Mouse (Mus musculus) limb, embryonic 14.5 days (tissue): ENCODE measurements around the gene Gba2. TPM values are rescaled to one million over a fixed set of nuclear protein-coding genes. Genes with fewer than 3 reads are reported as not detected.

Source experiments
- ATAC-seq: fragments of 200-750 bp; cut with Nextera tagmentation; 2 replicates; pipeline ENCODE4 v1.8.0; 2017; ENCODE audit warnings: low read depth, moderate number of reproducible peaks, moderate TSS enrichment; ENCODE audit not compliant: low FRiP score
- DNase-seq: peaks from one replicate; pipeline ENCODE4 v3.0.0-alpha.2; 2015; ENCODE audit warnings: low spot score
- H3K27ac ChIP-seq: fragments of 300-500 bp; sonication (generic); replicated peaks from 2 replicates; pipeline ENCODE4 v1.5.1; 2014; ENCODE audit warnings: low read depth, mild to moderate bottlenecking, low read length, moderate library complexity, mixed read lengths
- H3K27me3 ChIP-seq: fragments of 300-500 bp; sonication (generic); 2 replicates; pipeline ENCODE4 v1.6.1; 2014; ENCODE audit warnings: low read length, mixed read lengths; ENCODE audit not compliant: control insufficient read depth, insufficient read depth
- H3K36me3 ChIP-seq: fragments of 300-500 bp; sonication (generic); 2 replicates; pipeline ENCODE4 v1.6.1; 2014; ENCODE audit warnings: mild to moderate bottlenecking, low read length, moderate library complexity, mixed read lengths; ENCODE audit not compliant: control insufficient read depth, insufficient read depth
- H3K4me1 ChIP-seq: fragments of 300-500 bp; sonication (generic); 2 replicates; pipeline ENCODE4 v1.6.1; 2014; ENCODE audit warnings: antibody characterized with exemption, low read length, mixed read lengths; ENCODE audit not compliant: control insufficient read depth, insufficient read depth
- H3K4me2 ChIP-seq: fragments of 300-500 bp; sonication (generic); replicated peaks from 2 replicates; pipeline ENCODE4 v1.6.1; 2014; ENCODE audit warnings: low read depth, mild to moderate bottlenecking, low read length, moderate library complexity; ENCODE audit not compliant: severe bottlenecking
- H3K4me3 ChIP-seq: fragments of 300-500 bp; sonication (generic); replicated peaks from 2 replicates; pipeline ENCODE4 v1.5.1; 2014; ENCODE audit warnings: low read length
- H3K9ac ChIP-seq: fragments of 300-500 bp; sonication (generic); 2 replicates; pipeline ENCODE4 v1.6.1; 2014; ENCODE audit warnings: mild to moderate bottlenecking, low read depth, low read length, moderate library complexity; ENCODE audit not compliant: severe bottlenecking
- H3K9me3 ChIP-seq: fragments of 300-500 bp; sonication (generic); 2 replicates; pipeline ENCODE4 v1.6.1; 2016; ENCODE audit warnings: low read length; ENCODE audit not compliant: control insufficient read depth
- POLR2A ChIP-seq: fragments of 200-500 bp; IDR thresholded peaks from 2 replicates; pipeline ENCODE4 v1.8.0; 2012; ENCODE audit warnings: inconsistent platforms, mild to moderate bottlenecking, moderate library complexity, borderline replicate concordance; ENCODE audit not compliant: insufficient read depth, insufficient read length; ENCODE audit errors: extremely low read depth
- WGBS: fragments of 180-500 bp; shearing (Covaris S2); extraction: QIAGEN DNeasy Blood & Tissue Kit; methylation state at CpG from one replicate; pipeline ENCODE4 v1.1.7; 2014; 5-methylcytosine and 5-hydroxymethylcytosine counted together
- polyA plus RNA-seq, 2 experiments: library from polyadenylated mRNA; depleted of rRNA in 1 of 2; stranded (reverse) in 1 of 2; unstranded in 1 of 2; fragments of >200 nt; fragmentation: Nextera tagmentation in 1 of 2; extraction: Ambion mirVana in 1 of 2; gene quantifications; 2 replicates each; pipeline versions ENCODE4 v1.2.1 to v1.2.3; 2012 to 2014

Gba2 gene
- polyA plus RNA-seq (2012; rRNA removed) (39.8 and 50.1 TPM in 2 replicates), polyA plus RNA-seq (2014; fragmentation: Nextera tagmentation; extraction: Ambion mirVana) (18.4 and 19.9 TPM in 2 replicates)

GRCm38 (mm10) chr4:43578376-43579204 is at the start of gene Gba2, which contains the start of gene Rgp1:
Gene Gba2 (minus strand): TSS chr4:43578873.
Gene Rgp1 (plus strand): TSS chr4:43578715.
- Histone ChIP-seq H3K4me2 (peak within 1 kb of the TSS; percentile 93), H3K27ac (peak within 1 kb of the TSS; percentile 73), H3K4me1 (peaks cover 26% of the 10 kb centered on the region), H3K4me3 (peak within 1 kb of the TSS; percentile 90), H3K27me3 (no peaks in the 10 kb centered on the region), H3K9me3 (no peaks in the 10 kb centered on the region), H3K9ac (peak within 1 kb of the TSS; percentile 80), H3K36me3 (peaks cover 46% of the 10 kb centered on the region)
- under 1% methylated on average over 66 of the region's 76 CpGs for WGBS
- peak; percentile 90 for ATAC-seq
- peak; percentile 85 for DNase-seq
- peak; percentile 48; the same call in 1 of the 2 replicates for TF ChIP-seq POLR2A

- DNase-seq (no peak), ATAC-seq (no peak)
- Histone ChIP-seq H3K4me2 (no peak overlapping the region), H3K4me1 (no peaks in the 10 kb centered on the region), H3K9me3 (peaks cover 4% of the 10 kb centered on the region), H3K36me3 (no peaks in the 10 kb centered on the region), H3K27me3 (no peaks in the 10 kb centered on the region), H3K4me3 (no peak overlapping the region), H3K9ac (no peak overlapping the region), H3K27ac (no peak overlapping the region)
- no peak for TF ChIP-seq POLR2A
- 61% methylated on average over 4 of the region's 4 CpGs for WGBS
These were observed 41.6 kb upstream of the Gba2 start for GRCm38 (mm10) chr4:43620146-43620778.

- Histone ChIP-seq H3K36me3 (no peaks in the 10 kb centered on the region), H3K27ac (no peak overlapping the region), H3K4me3 (no peak overlapping the region), H3K4me2 (no peak overlapping the region), H3K9me3 (no peaks in the 10 kb centered on the region), H3K9ac (no peak overlapping the region), H3K4me1 (no peaks in the 10 kb centered on the region), H3K27me3 (no peaks in the 10 kb centered on the region)
- WGBS = 53% methylated on average over 3 of the region's 3 CpGs
- no peak for DNase-seq
- ATAC-seq = no peak
- no peak for TF ChIP-seq POLR2A
These were observed 34.5 kb upstream of the Gba2 start for GRCm38 (mm10) chr4:43613060-43613730.

GRCm38 (mm10) chr4:43612534-43612933 is 33.9 kb upstream of the Gba2 start:
- Histone ChIP-seq H3K27me3 (no peaks in the 10 kb centered on the region), H3K4me2 (no peak overlapping the region), H3K4me3 (no peak overlapping the region), H3K36me3 (no peaks in the 10 kb centered on the region), H3K27ac (no peak overlapping the region), H3K9me3 (no peaks in the 10 kb centered on the region), H3K4me1 (no peaks in the 10 kb centered on the region), H3K9ac (no peak overlapping the region)
- 78% methylated on average over 10 of the region's 10 CpGs for WGBS
- ATAC-seq (no peak), DNase-seq (no peak)
- TF ChIP-seq POLR2A = no peak
